Mouse (Mus musculus): ENCODE data around the gene 5730596B20Rik. TPM values are rescaled to one million over a fixed set of nuclear protein-coding genes. Genes with fewer than 3 reads are reported as not detected.

The 5730596B20Rik gene
- polyA plus RNA-seq, 2 experiments, result 0.29 to 0.44 TPM

DNA sequence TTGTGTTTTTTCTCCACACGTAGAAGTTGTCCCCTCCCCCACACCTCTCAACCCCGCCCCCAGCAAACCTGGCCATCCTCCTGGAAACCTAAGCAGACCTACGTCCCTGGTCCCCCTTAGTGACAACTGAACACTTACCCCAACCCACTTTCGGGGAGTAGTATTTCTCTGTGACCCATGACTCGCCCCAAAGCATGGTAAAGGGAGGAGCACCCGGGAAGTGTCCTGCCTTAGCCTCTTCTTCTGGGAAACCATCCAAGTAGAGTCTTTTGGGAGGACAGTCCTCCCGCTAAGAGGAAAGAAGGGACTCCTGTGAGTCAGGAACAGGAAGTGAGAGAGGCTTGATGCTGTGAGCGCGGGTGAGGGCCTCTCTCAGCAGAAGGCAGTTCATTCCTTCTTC is 17.3 kb upstream of the 5730596B20Rik start:
- ATAC-seq (ENCODE audit: low FRiP score, low read depth), result no peak
- Histone ChIP-seq H3K27me3 (ENCODE audit: control insufficient read depth, insufficient read depth, low read length) (peaks cover 87% of the 10 kb centered on the region), H3K4me3 (replicated peaks; ENCODE audit: low read length) (no peak overlapping the region), H3K27ac (replicated peaks; ENCODE audit: low read depth, low read length) (no peak overlapping the region), H3K4me1 (ENCODE audit: control insufficient read depth, insufficient read depth, low read length) (peaks cover 33% of the 10 kb centered on the region), H3K36me3 (ENCODE audit: control insufficient read depth, insufficient read depth, low read length) (no peaks in the 10 kb centered on the region), H3K9ac (ENCODE audit: low read depth, low read length, severe bottlenecking) (no peak overlapping the region), H3K4me2 (replicated peaks; ENCODE audit: low read depth, low read length, severe bottlenecking) (peak overlapping the region; percentile 35), H3K9me3 (ENCODE audit: control insufficient read depth, low read length) (no peaks in the 10 kb centered on the region)
- whole genome bisulfite sequencing, result 12% methylated on average over 6 of the region's 9 CpGs
- no peak for TF ChIP-seq POLR2A (IDR thresholded peaks at IDR 0.05; ENCODE audit: borderline replicate concordance, extremely low read depth, insufficient read depth, insufficient read length)
- no peak for DNase-seq (ENCODE audit: low spot score)

GRCm38 (mm10) chr6:52160511-52161335 is 16.6 kb upstream of the 5730596B20Rik start:
- 5% methylated on average over 30 of the region's 30 CpGs for WGBS
- peaks cover 87% of the 10 kb centered on the region for H3K27me3 ChIP-seq (ENCODE audit: control insufficient read depth, insufficient read depth, low read length)
- peak overlapping the region; percentile 35 for H3K4me2 ChIP-seq (replicated peaks; ENCODE audit: low read depth, low read length, severe bottlenecking)
- DNase-seq (ENCODE audit: low spot score) (peak; percentile 77), ATAC-seq (ENCODE audit: low FRiP score, low read depth) (peak; percentile 12; the same call in 1 of the 2 replicates)
- no peak for TF ChIP-seq POLR2A (IDR thresholded peaks at IDR 0.05; ENCODE audit: borderline replicate concordance, extremely low read depth, insufficient read depth, insufficient read length)
- no peak overlapping the region for H3K9ac ChIP-seq (ENCODE audit: low read depth, low read length, severe bottlenecking)
- H3K27ac ChIP-seq (replicated peaks; ENCODE audit: low read depth, low read length), result no peak overlapping the region
- peak overlapping the region; percentile 17 for H3K4me3 ChIP-seq (replicated peaks; ENCODE audit: low read length)
- peaks cover 35% of the 10 kb centered on the region for H3K4me1 ChIP-seq (ENCODE audit: control insufficient read depth, insufficient read depth, low read length)
- H3K9me3 ChIP-seq (ENCODE audit: control insufficient read depth, low read length), result no peaks in the 10 kb centered on the region
- no peaks in the 10 kb centered on the region for H3K36me3 ChIP-seq (ENCODE audit: control insufficient read depth, insufficient read depth, low read length)

GRCm38 (mm10) chr6:52161336-52162092 is 15.8 kb upstream of the 5730596B20Rik start:
- H3K36me3 ChIP-seq (ENCODE audit: control insufficient read depth, insufficient read depth, low read length), result no peaks in the 10 kb centered on the region
- DNase-seq (ENCODE audit: low spot score) (no peak), ATAC-seq (ENCODE audit: low FRiP score, low read depth) (no peak)
- TF ChIP-seq POLR2A (IDR thresholded peaks at IDR 0.05; ENCODE audit: borderline replicate concordance, extremely low read depth, insufficient read depth, insufficient read length), result no peak
- H3K27me3 ChIP-seq (ENCODE audit: control insufficient read depth, insufficient read depth, low read length), result peaks cover 86% of the 10 kb centered on the region
- peak overlapping the region; percentile 35; the same call in 1 of the 2 replicates for H3K4me2 ChIP-seq (replicated peaks; ENCODE audit: low read depth, low read length, severe bottlenecking)
- no peaks in the 10 kb centered on the region for H3K9me3 ChIP-seq (ENCODE audit: control insufficient read depth, low read length)
- H3K27ac ChIP-seq (replicated peaks; ENCODE audit: low read depth, low read length), result no peak overlapping the region
- WGBS, result 19% methylated on average over 8 of the region's 8 CpGs
- H3K4me3 ChIP-seq (replicated peaks; ENCODE audit: low read length), result 0 out of 2 replicates have a peak overlapping the region, but pooled peaks have one; percentile 17
- H3K9ac ChIP-seq (ENCODE audit: low read depth, low read length, severe bottlenecking), result no peak overlapping the region
- H3K4me1 ChIP-seq (ENCODE audit: control insufficient read depth, insufficient read depth, low read length), result peaks cover 35% of the 10 kb centered on the region

DNA sequence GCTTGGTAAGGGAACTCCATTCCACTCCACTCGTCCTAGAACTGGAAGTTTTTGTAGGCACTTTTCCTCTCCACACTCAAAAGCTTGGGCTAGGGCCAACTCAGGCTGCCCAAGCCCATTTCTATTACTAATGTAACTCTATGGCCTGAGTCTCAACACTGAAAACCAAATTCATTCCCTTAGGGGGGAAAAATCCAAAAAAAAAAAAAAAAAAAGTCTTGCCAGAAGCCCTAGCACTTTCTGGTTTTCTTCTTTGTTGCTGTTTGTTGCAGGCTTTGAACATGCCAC is 15.3 kb upstream of the 5730596B20Rik start:
- Histone ChIP-seq H3K4me2 (replicated peaks; ENCODE audit: low read depth, low read length, severe bottlenecking) (no peak overlapping the region), H3K9me3 (ENCODE audit: control insufficient read depth, low read length) (no peaks in the 10 kb centered on the region), H3K36me3 (ENCODE audit: control insufficient read depth, insufficient read depth, low read length) (no peaks in the 10 kb centered on the region), H3K27ac (replicated peaks; ENCODE audit: low read depth, low read length) (no peak overlapping the region), H3K4me3 (replicated peaks; ENCODE audit: low read length) (no peak overlapping the region), H3K27me3 (ENCODE audit: control insufficient read depth, insufficient read depth, low read length) (peaks cover 86% of the 10 kb centered on the region), H3K9ac (ENCODE audit: low read depth, low read length, severe bottlenecking) (no peak overlapping the region), H3K4me1 (ENCODE audit: control insufficient read depth, insufficient read depth, low read length) (peaks cover 35% of the 10 kb centered on the region)
- TF ChIP-seq POLR2A (IDR thresholded peaks at IDR 0.05; ENCODE audit: borderline replicate concordance, extremely low read depth, insufficient read depth, insufficient read length), result no peak
- DNase-seq (ENCODE audit: low spot score) (no peak), ATAC-seq (ENCODE audit: low FRiP score, low read depth) (no peak)
- WGBS, result 32% methylated on average over 1 of the region's 1 CpGs

DNA sequence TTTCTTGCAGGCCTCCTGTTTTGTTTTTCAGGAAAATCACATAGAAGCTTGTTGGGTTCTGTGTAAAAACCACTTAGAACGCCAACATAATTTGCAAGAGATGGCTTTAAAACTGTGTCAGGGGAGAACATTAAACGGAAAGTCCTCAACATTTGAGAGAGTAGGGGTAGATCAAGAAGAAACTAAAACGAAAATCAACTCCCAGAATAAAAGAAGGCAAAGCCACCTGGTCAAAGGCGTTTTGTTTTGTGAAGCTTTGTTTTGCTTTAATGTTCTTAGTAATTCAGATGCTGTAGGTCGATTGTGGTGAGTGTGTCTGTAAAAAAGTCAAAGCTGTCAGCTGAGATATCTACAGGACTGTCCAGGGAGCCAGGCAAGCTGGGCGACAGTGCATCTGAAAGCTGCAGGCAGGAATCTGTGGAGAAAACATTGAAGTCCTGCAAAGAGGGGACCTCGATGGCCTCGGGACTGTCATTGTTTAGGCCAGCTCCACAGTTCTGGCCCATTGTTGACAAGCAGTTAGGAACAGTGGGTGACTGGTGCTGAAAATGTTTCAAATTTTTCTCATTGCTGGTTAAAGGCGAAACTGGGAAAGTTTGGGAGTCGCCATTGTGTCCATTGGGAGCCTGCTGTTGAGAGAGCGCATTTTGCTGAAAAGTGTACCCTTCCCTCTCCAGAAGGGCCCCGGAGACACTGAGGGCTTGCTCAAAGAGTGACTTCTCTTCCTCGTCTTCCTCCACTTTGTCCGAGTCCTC is 14.5 kb upstream of the 5730596B20Rik start:
- Histone ChIP-seq H3K9ac (ENCODE audit: low read depth, low read length, severe bottlenecking) (no peak overlapping the region), H3K4me2 (replicated peaks; ENCODE audit: low read depth, low read length, severe bottlenecking) (peak overlapping the region; percentile 40; the same call in 1 of the 2 replicates), H3K4me1 (ENCODE audit: control insufficient read depth, insufficient read depth, low read length) (peaks cover 34% of the 10 kb centered on the region), H3K27ac (replicated peaks; ENCODE audit: low read depth, low read length) (no peak overlapping the region), H3K27me3 (ENCODE audit: control insufficient read depth, insufficient read depth, low read length) (peaks cover 86% of the 10 kb centered on the region), H3K4me3 (replicated peaks; ENCODE audit: low read length) (0 out of 2 replicates have a peak overlapping the region, but pooled peaks have one; percentile 3), H3K36me3 (ENCODE audit: control insufficient read depth, insufficient read depth, low read length) (no peaks in the 10 kb centered on the region), H3K9me3 (ENCODE audit: control insufficient read depth, low read length) (no peaks in the 10 kb centered on the region)
- WGBS, result 43% methylated on average over 14 of the region's 14 CpGs
- DNase-seq (ENCODE audit: low spot score), result no peak
- ATAC-seq (ENCODE audit: low FRiP score, low read depth), result no peak
- no peak for TF ChIP-seq POLR2A (IDR thresholded peaks at IDR 0.05; ENCODE audit: borderline replicate concordance, extremely low read depth, insufficient read depth, insufficient read length)

Data from limb, embryonic 14.5 days (tissue).